Mouse (Mus musculus): Measurements from ENCODE around the gene Zfp341.

DNA sequence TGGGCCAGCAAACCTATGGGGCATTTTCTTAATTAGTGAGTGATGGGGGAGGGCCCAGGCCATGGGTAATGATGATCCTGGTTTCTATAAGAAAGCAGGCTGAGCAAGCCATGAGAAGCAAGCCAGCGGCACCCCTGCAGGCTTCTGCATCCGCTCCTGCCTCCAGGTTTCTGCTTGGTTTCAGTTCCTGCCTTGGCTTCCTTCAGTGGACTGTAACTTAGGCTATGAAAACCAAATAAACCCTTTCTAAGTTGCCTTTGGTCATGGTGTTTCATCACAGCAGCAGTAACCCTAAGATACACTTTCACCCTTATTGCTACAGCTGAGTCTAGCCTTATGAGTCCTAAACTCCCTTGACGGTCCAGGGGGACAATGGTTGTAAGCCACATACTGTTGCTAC lies 15.7 kb upstream of the Zfp341 start:
- TF ChIP-seq POLR2A (IDR thresholded peaks at IDR 0.05; ENCODE audit: borderline replicate concordance, control insufficient read depth, low read depth, low read length): no peak
- no peak for TF ChIP-seq CTCF (IDR thresholded peaks at IDR 0.05; ENCODE audit: control insufficient read depth, insufficient read depth, low read length)

Data from bone marrow, adult 2 months (tissue).